Mouse (Mus musculus): ENCODE results near the gene Vac14. TPM values are rescaled to one million over a fixed set of nuclear protein-coding genes. Genes with fewer than 3 reads are reported as not detected.
"Not testable (repeated sequence)": the region's sequence is repeated elsewhere in the genome, so short reads cannot be mapped to it uniquely, and the experiment has no call there.

Gene Vac14
- total RNA-seq, 2 experiments from 2014 or later, result 23.6 to 24.1 TPM

DNA sequence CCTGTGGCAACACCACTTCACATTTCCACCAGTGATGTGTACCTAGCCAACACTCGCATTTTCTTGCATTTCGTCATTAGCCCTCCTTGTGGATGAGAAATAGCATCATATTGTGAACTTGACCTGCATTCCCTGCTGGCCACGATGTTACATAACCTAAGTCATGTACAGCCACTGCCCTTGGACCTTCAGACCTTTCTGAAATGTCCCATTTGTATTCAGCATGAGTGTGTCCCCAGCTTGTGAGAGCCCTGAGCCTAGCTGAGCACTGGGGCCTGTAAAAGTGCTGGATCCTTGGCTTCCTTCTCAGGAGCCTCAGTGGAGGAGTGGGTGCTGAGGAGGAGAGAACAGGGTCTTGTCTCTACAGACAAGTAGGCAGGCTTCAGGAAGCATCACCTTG is 27.0 kb downstream of the Vac14 start:
- intact Hi-C loops (cut with DNase I), result loop anchor here (5.0 to 10.0 kb wide), 2 partner anchors 97 to 199 kb away; partner anchors contain the start of genes Cog4 and Sf3b3
- DNase-seq (ENCODE audit: low spot score in 2 of 2), result no peak

- intact Hi-C loops (cut with DNase I), result loop anchor here (2.0 to 10.0 kb wide), 3 partner anchors 81 to 199 kb away; partner anchors contain the start of genes Cog4 and Sf3b3
- DNase-seq (ENCODE audit: low spot score in 2 of 2), result peak; percentile 68 to 69
Observed at GRCm38 (mm10) chr8:110646064-110646463, 27.7 kb downstream of the Vac14 start.

- intact Hi-C loops (cut with DNase I), result loop anchor here (5.0 to 10.0 kb wide), 2 partner anchors 94 to 196 kb away; partner anchors contain the start of genes Cog4 and Sf3b3
- DNase-seq (ENCODE audit: low spot score in 2 of 2), result no peak
Observed at GRCm38 (mm10) chr8:110648577-110648976, 30.2 kb downstream of the Vac14 start.

DNA sequence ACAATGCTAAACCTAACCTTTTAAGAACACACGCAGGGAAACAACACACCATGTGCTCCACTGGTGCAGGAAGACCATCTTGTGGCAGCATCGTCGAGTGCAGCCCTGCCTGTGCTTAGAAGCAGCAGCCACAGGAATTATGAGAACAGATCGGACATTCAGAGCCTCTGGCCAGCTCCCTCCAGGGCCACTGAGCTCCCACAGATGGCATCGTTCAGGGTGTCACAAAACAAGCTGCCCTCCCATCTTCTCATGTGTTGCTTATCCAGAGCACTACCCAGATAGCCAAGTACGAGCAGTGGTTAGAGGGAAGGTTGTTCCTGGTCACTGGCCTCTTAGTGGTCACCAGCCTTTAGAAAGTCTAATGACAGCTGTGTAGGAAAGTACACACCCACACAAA is 30.9 kb downstream of the Vac14 start:
- DNase-seq (ENCODE audit: low spot score in 2 of 2), result no peak
- intact Hi-C loops (cut with DNase I), result loop anchor here (5.0 to 10.0 kb wide), 2 partner anchors 93 to 196 kb away; partner anchors contain the start of genes Cog4 and Sf3b3

DNA sequence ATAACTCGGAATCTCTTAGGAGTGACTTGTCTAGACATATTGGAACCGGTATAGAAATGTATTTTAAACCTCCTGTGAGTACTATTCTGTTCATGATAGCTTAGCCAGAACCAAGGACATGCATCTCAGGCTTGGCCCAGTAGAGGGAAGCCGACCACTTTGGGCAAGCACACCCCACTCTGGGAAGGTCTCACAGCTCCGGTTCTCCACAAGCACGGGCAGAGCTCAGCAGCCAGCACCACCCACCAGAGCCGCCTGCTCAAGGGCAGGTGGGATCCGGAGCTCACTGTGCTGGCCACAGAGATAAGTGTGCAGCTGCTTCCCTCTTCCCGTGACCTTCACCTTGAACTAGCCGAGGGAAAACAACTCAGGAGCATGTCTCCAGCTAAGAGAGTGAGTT is 32.5 kb downstream of the Vac14 start:
- no peak for DNase-seq (ENCODE audit: low spot score in 2 of 2)
- intact Hi-C loops (cut with DNase I), result no loop called here

GRCm38 (mm10) chr8:110651847-110652246 is 33.5 kb downstream of the Vac14 start:
- intact Hi-C loops (cut with DNase I), result no loop called here
- no peak for DNase-seq (ENCODE audit: low spot score in 2 of 2)

- DNase-seq (ENCODE audit: low spot score in 2 of 2), result no peak
Observed at GRCm38 (mm10) chr8:110654075-110655060, 36.0 kb downstream of the Vac14 start.

GRCm38 (mm10) chr8:110655827-110656226 is 37.4 kb downstream of the Vac14 start:
- DNase-seq (ENCODE audit: low spot score in 2 of 2), result no peak
- intact Hi-C loops (cut with DNase I), result no loop called here

More at GRCm38 (mm10) chr8:110654075-110655060, 36.0 kb downstream of the Vac14 start:
- intact Hi-C loops (cut with DNase I), result no loop called here

DNA sequence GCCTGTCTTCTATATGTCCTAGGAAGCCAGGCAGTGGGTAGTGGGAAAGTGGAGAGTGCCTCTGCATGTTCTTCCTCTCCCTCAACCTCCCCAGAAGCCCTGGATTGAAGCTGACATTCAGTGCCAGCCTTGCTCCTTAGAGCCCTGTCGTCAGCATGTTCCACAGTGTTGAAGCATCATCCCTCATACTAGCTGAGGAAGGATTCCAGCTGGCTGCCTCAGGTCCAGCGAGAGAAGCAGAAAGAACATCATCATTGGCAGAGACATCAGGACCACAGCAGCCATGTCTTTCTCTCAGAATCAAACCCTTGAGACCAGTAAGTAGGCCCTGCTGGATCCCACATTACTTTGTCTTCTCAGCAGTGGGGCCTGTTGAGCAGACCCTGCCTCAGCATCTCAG is 39.3 kb downstream of the Vac14 start:
- DNase-seq (ENCODE audit: low spot score in 2 of 2), result no peak
- intact Hi-C loops (cut with DNase I), result no loop called here

GRCm38 (mm10) chr8:110660121-110660520 is 41.7 kb downstream of the Vac14 start:
- no peak for DNase-seq (ENCODE audit: low spot score in 2 of 2)
- intact Hi-C loops (cut with DNase I), result loop anchor here (5.0 kb wide), 1 partner anchor 62 kb away; the partner anchor contains the start of gene Mtss1l

- DNase-seq (ENCODE audit: low spot score in 2 of 2), result no peak
- intact Hi-C loops (cut with DNase I), result loop anchor here (5.0 kb wide), 1 partner anchor 60 kb away; the partner anchor contains the start of gene Mtss1l
Observed at GRCm38 (mm10) chr8:110662545-110662944, 44.2 kb downstream of the Vac14 start.

GRCm38 (mm10) chr8:110663015-110663742 is 44.8 kb downstream of the Vac14 start:
- intact Hi-C loops (cut with DNase I), result loop anchor here (5.0 kb wide), 1 partner anchor 59 kb away; the partner anchor contains the start of gene Mtss1l

GRCm38 (mm10) chr8:110664202-110664896 is 46.0 kb downstream of the Vac14 start:
- intact Hi-C loops (cut with DNase I), result loop anchor here (5.0 kb wide), 1 partner anchor 58 kb away; the partner anchor contains the start of gene Mtss1l
- peak; percentile 59 to 66 for DNase-seq (ENCODE audit: low spot score in 2 of 2)

More at GRCm38 (mm10) chr8:110663015-110663742, 44.8 kb downstream of the Vac14 start:
- no peak for DNase-seq (ENCODE audit: low spot score in 2 of 2)

- DNase-seq (ENCODE audit: low spot score in 2 of 2), result no peak
- intact Hi-C loops (cut with DNase I), result loop anchor here (5.0 kb wide), 1 partner anchor 57 kb away; the partner anchor contains the start of gene Mtss1l
Observed at GRCm38 (mm10) chr8:110665000-110665399, 46.6 kb downstream of the Vac14 start.

- DNase-seq (ENCODE audit: low spot score in 2 of 2); intact Hi-C loops (cut with DNase I): not testable (repeated sequence)
Observed at GRCm38 (mm10) chr8:110667590-110668177, 49.3 kb downstream of the Vac14 start.

- DNase-seq (ENCODE audit: low spot score in 2 of 2), result no peak
- intact Hi-C loops (cut with DNase I), result no loop called here
Observed at GRCm38 (mm10) chr8:110669932-110670628, 51.7 kb downstream of the Vac14 start.

DNA sequence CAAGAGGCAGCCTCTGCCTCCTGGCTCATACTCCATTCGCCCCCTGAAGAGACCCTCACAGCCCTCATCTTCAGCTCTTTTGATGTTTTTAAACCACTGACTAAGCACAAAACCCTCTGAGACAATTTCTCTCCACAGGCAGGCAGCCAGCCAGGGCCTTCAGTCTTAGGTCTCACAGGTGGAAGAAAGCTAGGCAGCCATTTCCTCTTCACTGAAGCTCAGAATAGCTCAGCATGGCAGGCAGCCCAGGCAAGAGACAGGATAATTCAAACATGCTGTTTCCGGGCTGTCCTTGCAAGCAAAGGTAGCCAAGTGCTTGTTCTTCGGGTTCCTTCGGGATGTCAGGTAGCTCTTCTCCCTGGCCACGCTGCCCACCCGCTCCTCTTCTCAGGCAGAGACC is 52.9 kb downstream of the Vac14 start:
- peak; percentile 42 to 60 for DNase-seq (ENCODE audit: low spot score in 2 of 2)
- intact Hi-C loops (cut with DNase I), result no loop called here

DNA sequence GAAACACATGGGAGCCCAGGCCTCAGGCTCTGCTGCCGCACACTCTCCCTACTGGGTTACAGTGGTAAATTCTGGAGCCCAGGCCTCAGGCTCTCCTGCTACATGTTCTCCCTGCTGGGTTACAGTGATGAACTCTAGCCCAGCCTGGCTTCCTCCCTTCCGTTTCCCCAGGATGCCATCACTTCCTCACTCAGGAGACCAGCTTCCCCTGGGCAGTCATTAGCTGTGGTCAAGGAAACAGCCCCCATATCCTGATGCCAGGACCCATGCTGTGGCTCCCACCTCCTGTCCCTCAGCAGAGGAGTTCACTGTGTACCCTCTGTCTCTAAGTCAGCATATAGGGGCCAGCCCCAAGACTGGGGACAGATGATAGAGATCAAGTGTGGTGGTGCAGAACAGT is 53.7 kb downstream of the Vac14 start:
- DNase-seq (ENCODE audit: low spot score in 2 of 2), result no peak
- intact Hi-C loops (cut with DNase I), result no loop called here
